Mouse (Mus musculus) stomach, postnatal 0 days (tissue): ENCODE measurements around the gene Prkag2.

Experiments used
- CTCF ChIP-seq: IDR thresholded peaks from 2 replicates; pipeline ENCODE4 v1.5.1; 2016; ENCODE audit warnings: antibody characterized with exemption, low read depth, mild to moderate bottlenecking, moderate library complexity
- EP300 ChIP-seq: optimal IDR thresholded peaks from 2 replicates; pipeline ENCODE3; 2016; ENCODE audit warnings: antibody characterized with exemption

DNA sequence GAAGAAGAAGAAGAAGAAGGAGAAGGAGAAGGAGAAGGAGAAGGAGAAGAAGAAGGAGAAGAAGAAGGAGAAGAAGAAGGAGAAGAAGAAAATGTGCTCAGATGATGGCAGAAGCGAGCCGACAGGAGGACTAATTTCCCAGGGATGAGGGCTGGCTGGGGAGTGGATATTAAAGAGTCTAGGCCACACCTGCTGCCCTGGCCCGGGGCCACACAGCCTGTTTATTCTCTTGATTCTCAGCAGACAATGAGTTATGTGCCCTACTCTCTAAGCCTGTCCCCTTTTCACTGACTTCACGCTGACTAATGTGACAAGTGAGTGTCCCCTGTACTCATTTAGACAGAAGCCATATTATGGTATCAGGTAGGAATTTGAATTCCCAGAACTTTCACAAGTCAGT, 11.8 kb downstream of the Prkag2 start:
- TF ChIP-seq EP300 (no peak), CTCF (no peak)
